Mouse (Mus musculus): ENCODE results near the gene Klhl13.

DNA sequence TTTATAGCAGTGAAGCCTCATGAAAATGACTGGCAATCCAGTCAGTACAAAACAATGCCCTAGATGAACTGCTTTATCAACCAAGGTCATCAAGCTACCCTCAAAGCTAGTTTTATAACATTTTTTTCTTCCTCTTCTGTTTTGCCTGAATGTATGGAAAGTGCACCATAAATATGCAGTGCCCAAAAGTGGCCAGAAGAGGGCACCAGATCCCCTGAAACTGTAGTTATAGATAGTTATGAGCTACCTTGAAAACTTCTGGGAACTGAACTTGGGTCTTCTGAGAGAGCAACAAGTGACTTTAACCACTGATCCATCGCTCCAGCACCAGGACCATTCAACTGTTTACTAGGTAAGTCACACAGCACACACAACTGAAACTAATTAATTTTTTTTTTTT, 36.8 kb downstream of the Klhl13 start:
- no peak for TF ChIP-seq CTCF (IDR thresholded peaks at IDR 0.05; ENCODE audit: borderline replicate concordance, insufficient read depth, low read length)
- no peak for TF ChIP-seq POLR2A (IDR thresholded peaks at IDR 0.05; ENCODE audit: low read depth, low read length)
